Mouse (Mus musculus) embryonic facial prominence, embryonic 15.5 days (tissue): ENCODE data around the gene Vangl2. TPM values are rescaled to one million over a fixed set of nuclear protein-coding genes. Genes with fewer than 3 reads are reported as not detected.
"Not testable (repeated sequence)": the region's sequence is repeated elsewhere in the genome, so short reads cannot be mapped to it uniquely, and the experiment has no call there.

Source experiments
- ATAC-seq: fragments of 200-750 bp; cut with Nextera tagmentation; 2 replicates; pipeline ENCODE4 v1.8.0; 2017; ENCODE audit warnings: low read depth, moderate TSS enrichment; ENCODE audit not compliant: insufficient number of reproducible peaks, low FRiP score, low TSS enrichment
- H3K27ac ChIP-seq: fragments of 300-500 bp; sonication (generic); replicated peaks from 2 replicates; pipeline ENCODE4 v1.5.1; 2015; ENCODE audit warnings: mild to moderate bottlenecking, inconsistent platforms
- H3K27me3 ChIP-seq: fragments of 300-500 bp; sonication (generic); 2 replicates; pipeline ENCODE4 v1.6.1; 2015; ENCODE audit warnings: inconsistent platforms
- H3K36me3 ChIP-seq: fragments of 300-500 bp; sonication (generic); 2 replicates; pipeline ENCODE4 v1.6.1; 2015; ENCODE audit warnings: mild to moderate bottlenecking, inconsistent platforms
- H3K4me1 ChIP-seq: fragments of 300-500 bp; sonication (generic); 2 replicates; pipeline ENCODE4 v1.6.1; 2015; ENCODE audit warnings: inconsistent platforms
- H3K4me2 ChIP-seq: fragments of 300-500 bp; sonication (generic); replicated peaks from 2 replicates; pipeline ENCODE4 v1.6.1; 2015; ENCODE audit warnings: mild to moderate bottlenecking, inconsistent platforms
- H3K4me3 ChIP-seq: fragments of 300-500 bp; sonication (generic); replicated peaks from 2 replicates; pipeline ENCODE4 v1.5.1; 2015; ENCODE audit warnings: mild to moderate bottlenecking, inconsistent platforms
- H3K9ac ChIP-seq: fragments of 300-500 bp; sonication (generic); 2 replicates; pipeline ENCODE4 v1.6.1; 2015; ENCODE audit warnings: inconsistent platforms
- H3K9me3 ChIP-seq: fragments of 300-500 bp; sonication (generic); replicated peaks from 2 replicates; pipeline ENCODE4 v1.6.1; 2016; ENCODE audit warnings: inconsistent platforms
- WGBS: fragments of 180-500 bp; shearing (Covaris S2); methylation state at CpG from one replicate; pipeline ENCODE4 v1.1.7; 2015; 5-methylcytosine and 5-hydroxymethylcytosine counted together
- polyA plus RNA-seq: library from polyadenylated mRNA; unstranded; fragments of >200 nt; fragmentation: Nextera tagmentation; extraction: Ambion mirVana; gene quantifications from 2 replicates; pipeline ENCODE4 v1.2.1, GENCODE M21; 2015

The Vangl2 gene
- polyA plus RNA-seq, 1 experiment from 2014 or later, result 22.7 TPM

- 0 out of 2 replicates have a peak, but pooled peaks have one; percentile 19 for ATAC-seq
- no peaks in the 10 kb centered on the region for H3K9me3 ChIP-seq
- H3K9ac ChIP-seq, result no peak overlapping the region
- no peak overlapping the region for H3K27ac ChIP-seq
- H3K4me1 ChIP-seq, result no peaks in the 10 kb centered on the region
- 83% methylated on average over 13 of the region's 13 CpGs for WGBS
- no peaks in the 10 kb centered on the region for H3K36me3 ChIP-seq
- no peak overlapping the region for H3K4me3 ChIP-seq
- H3K27me3 ChIP-seq, result no peaks in the 10 kb centered on the region
- H3K4me2 ChIP-seq, result no peak overlapping the region
Observed at GRCm38 (mm10) chr1:171979969-171980730, 48.1 kb downstream of the Vangl2 start.

DNA sequence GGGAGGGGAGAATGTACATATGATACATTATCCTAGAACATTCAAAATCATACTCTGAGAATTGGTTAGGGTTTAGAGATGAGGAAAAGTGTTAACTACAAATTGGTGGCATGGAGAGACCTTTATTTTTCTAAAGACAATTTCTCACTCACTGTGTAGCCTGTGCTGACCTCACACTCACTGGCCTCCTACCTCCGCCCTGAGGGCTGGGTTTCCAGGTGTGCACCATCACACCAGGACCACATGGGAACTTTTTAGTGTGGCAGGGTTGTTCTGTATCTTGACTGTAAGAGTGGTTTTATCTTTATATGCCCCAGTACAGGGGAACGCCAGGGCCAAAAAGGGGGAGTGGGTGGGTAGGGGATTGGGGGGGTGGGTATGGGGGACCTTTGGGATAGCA lies 50.4 kb downstream of the Vangl2 start:
- no peak overlapping the region for H3K4me3 ChIP-seq
- H3K9ac ChIP-seq, result no peak overlapping the region
- H3K27me3 ChIP-seq, result no peaks in the 10 kb centered on the region
- no peaks in the 10 kb centered on the region for H3K36me3 ChIP-seq
- no peaks in the 10 kb centered on the region for H3K9me3 ChIP-seq
- no peaks in the 10 kb centered on the region for H3K4me1 ChIP-seq
- no peak overlapping the region for H3K4me2 ChIP-seq
- ATAC-seq, result no peak
- WGBS, result 70% methylated on average over 2 of the region's 2 CpGs
- H3K27ac ChIP-seq, result no peak overlapping the region

DNA sequence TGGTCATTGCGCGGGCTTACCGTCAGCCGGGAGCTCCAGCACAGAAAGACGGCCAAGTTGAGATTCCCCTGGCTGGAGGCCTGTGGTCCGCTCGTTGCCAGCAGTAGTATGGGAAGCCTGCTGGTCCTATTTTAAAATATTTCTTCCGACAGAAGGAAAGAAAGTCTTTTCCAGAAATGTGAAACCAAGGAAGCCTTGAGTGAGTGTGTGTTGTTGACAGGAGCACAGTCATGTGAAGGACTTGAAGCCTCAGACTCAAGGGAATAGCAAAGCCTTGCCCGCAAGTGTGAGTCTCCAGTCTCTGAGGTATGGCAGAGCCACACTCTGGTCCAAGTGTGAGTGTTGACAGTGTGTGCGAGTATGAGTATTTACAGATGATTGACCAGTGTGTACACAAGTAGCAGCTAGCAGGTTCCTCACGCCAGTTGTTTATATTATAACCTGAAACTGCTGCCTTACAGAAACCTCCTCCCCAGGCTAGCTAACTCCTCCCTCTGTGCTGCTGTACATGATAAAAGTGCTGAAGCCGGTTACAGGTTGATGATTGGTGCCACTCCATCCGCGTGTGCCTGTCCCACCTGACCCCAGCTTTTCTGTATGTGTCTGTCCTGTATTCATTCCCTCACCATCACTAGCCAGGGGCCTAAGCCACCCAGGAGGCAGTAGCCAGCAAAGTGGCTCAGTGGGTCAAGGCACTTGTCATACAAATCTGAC lies 51.3 kb downstream of the Vangl2 start:
- no peak overlapping the region for H3K9ac ChIP-seq
- H3K36me3 ChIP-seq, result no peaks in the 10 kb centered on the region
- H3K27me3 ChIP-seq, result no peaks in the 10 kb centered on the region
- no peaks in the 10 kb centered on the region for H3K4me1 ChIP-seq
- no peaks in the 10 kb centered on the region for H3K9me3 ChIP-seq
- H3K4me2 ChIP-seq, result no peak overlapping the region
- WGBS, result 91% methylated on average over 14 of the region's 14 CpGs
- ATAC-seq, result no peak
- H3K27ac ChIP-seq, result no peak overlapping the region
- no peak overlapping the region for H3K4me3 ChIP-seq

- Histone ChIP-seq H3K4me2 (no peak overlapping the region), H3K27ac (no peak overlapping the region), H3K9ac (no peak overlapping the region), H3K27me3 (no peaks in the 10 kb centered on the region), H3K4me3 (no peak overlapping the region), H3K9me3 (no peaks in the 10 kb centered on the region), H3K36me3 (no peaks in the 10 kb centered on the region), H3K4me1 (no peaks in the 10 kb centered on the region)
- ATAC-seq, result no peak
- 83% methylated on average over 4 of the region's 4 CpGs for WGBS
Observed at GRCm38 (mm10) chr1:171975831-171976230, 52.4 kb downstream of the Vangl2 start.

DNA sequence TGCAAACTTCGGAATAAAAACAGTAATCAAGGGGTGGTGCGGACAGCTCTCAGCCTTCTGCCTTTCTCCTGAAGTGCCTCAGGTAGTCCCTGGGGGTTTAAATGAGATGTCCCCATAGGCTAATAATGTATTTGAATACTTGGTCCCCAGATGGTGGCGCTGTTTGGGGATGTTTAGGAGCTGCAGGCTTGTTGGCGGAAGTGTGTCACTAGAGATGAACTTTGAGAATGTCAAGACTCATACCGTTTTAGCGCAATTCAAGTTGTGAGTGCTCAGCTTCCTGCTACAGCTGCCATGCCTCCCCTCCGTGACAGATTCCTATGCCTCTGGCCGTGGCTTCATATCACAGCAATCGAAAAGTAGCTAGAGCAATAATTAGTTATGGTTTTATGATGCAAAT lies 52.9 kb downstream of the Vangl2 start:
- ATAC-seq, result no peak
- H3K36me3 ChIP-seq, result no peaks in the 10 kb centered on the region
- H3K27me3 ChIP-seq, result no peaks in the 10 kb centered on the region
- WGBS, result 85% methylated on average over 9 of the region's 9 CpGs
- no peaks in the 10 kb centered on the region for H3K9me3 ChIP-seq
- no peaks in the 10 kb centered on the region for H3K4me1 ChIP-seq
- no peak overlapping the region for H3K4me3 ChIP-seq
- no peak overlapping the region for H3K9ac ChIP-seq
- H3K4me2 ChIP-seq, result no peak overlapping the region
- H3K27ac ChIP-seq, result no peak overlapping the region

DNA sequence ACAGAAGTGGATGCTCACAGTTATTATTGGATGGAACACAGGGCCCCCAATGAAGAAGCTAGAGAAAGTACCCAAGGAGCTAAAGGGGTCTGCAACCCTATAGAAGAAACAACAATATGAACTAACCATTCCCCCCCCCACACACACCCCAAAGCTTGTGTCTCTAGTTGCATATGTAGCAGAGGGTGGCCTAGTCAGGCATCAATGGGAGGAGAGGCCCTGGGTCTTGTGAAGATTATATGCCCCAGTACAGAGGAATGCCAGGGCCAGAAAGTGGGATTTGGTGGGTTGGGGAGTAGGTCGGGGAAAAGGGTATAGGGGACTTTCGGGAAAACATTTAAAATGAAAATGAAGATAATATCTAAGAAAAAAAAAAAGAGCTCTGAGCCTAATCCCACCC lies 53.9 kb downstream of the Vangl2 start:
- not testable (repeated sequence) for H3K4me2 ChIP-seq, H3K36me3 ChIP-seq, H3K4me1 ChIP-seq, H3K27me3 ChIP-seq, H3K9me3 ChIP-seq, H3K27ac ChIP-seq, H3K9ac ChIP-seq, H3K4me3 ChIP-seq, ATAC-seq
- WGBS, result 89% methylated on average over 2 of the region's 2 CpGs

DNA sequence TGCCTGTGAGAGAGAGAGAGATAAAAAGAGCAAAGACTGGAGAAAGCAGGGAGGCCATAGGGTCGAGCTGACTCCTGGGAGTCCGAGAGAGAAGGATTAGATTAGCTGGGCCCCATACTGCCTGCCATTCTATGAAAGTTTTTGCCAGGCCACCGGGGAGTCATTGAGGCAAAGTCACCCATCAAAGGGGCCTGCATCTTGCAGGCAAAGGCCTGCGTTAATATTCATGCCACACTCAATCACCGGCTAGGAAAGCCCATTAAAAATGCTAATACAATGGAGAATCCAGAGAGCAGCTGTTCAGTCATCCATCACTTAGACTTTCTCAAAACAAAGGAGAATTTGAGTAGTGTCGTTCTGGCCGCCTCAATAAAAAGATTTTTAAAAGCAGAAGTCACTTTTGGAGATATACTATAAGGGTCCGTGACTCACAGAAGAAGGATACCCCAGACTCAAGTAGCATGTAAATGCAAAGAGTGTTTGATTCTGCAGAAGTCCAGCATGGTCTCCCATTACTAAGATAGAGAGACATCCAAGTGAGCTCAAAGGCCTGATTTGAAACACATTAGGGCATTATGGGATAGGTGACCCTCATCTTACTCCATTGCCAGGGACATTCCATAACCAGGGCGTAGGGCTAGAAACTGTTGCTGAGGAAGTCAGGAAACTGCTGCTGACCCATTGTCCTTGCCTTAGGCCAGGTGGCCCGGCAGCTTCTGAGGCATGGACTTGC lies 57.2 kb downstream of the Vangl2 start:
- no peak for ATAC-seq
- Histone ChIP-seq H3K9me3 (no peaks in the 10 kb centered on the region), H3K4me1 (no peaks in the 10 kb centered on the region), H3K27ac (no peak overlapping the region), H3K36me3 (no peaks in the 10 kb centered on the region), H3K4me2 (no peak overlapping the region), H3K9ac (no peak overlapping the region), H3K4me3 (no peak overlapping the region), H3K27me3 (no peaks in the 10 kb centered on the region)
- WGBS, result 63% methylated on average over 10 of the region's 10 CpGs

- Histone ChIP-seq H3K4me1 (no peaks in the 10 kb centered on the region), H3K4me3 (no peak overlapping the region), H3K9me3 (no peaks in the 10 kb centered on the region), H3K27ac (no peak overlapping the region), H3K36me3 (no peaks in the 10 kb centered on the region), H3K27me3 (no peaks in the 10 kb centered on the region), H3K4me2 (no peak overlapping the region), H3K9ac (no peak overlapping the region)
- ATAC-seq, result no peak
- 85% methylated on average over 6 of the region's 6 CpGs for WGBS
Observed at GRCm38 (mm10) chr1:171969221-171969620, 59.0 kb downstream of the Vangl2 start.

DNA sequence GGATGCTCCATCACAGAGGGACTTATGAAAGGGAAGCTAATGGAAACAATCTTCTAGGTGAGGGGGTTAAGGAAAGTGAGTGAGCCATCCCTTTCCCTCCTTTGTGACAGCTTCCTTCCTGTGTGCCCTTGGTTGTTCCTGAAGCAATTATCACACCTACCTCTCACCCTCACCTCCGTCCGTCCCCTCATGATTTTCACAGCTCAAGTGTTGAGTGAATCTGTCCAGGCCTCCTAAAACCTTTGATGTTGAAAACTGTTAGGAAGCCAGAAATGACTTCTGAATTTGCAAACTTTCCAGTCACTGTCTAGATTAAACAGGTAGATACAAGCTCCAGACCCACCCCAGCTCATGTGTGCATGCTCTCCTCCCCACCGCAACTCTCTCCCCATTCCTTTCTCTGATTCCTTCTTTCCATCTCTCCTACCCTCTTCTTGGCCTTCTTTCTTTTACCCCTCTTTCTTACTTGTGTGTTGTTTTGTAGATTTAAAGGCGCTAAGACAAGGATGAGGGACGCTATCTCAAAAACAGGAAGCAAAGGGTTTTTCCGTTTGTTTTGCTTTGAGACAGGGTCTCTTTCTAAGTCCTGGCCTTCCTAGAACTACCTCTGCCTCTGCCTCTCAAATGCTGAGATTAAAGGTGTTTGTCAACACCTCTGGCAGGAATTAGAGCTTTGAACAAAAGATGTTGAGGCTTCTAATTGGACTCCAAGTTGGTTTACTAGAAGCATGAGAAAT lies 62.0 kb downstream of the Vangl2 start:
- Histone ChIP-seq H3K9me3 (no peaks in the 10 kb centered on the region), H3K27me3 (no peaks in the 10 kb centered on the region), H3K4me2 (no peak overlapping the region), H3K4me1 (no peaks in the 10 kb centered on the region), H3K4me3 (no peak overlapping the region), H3K9ac (no peak overlapping the region), H3K27ac (no peak overlapping the region), H3K36me3 (no peaks in the 10 kb centered on the region)
- no peak for ATAC-seq
- WGBS, result 76% methylated on average over 6 of the region's 6 CpGs

GRCm38 (mm10) chr1:171963613-171964012 lies 64.6 kb downstream of the Vangl2 start:
- no peak overlapping the region for H3K4me2 ChIP-seq
- H3K27me3 ChIP-seq, result no peaks in the 10 kb centered on the region
- H3K4me1 ChIP-seq, result no peaks in the 10 kb centered on the region
- ATAC-seq, result no peak
- H3K27ac ChIP-seq, result no peak overlapping the region
- no peak overlapping the region for H3K9ac ChIP-seq
- H3K36me3 ChIP-seq, result no peaks in the 10 kb centered on the region
- WGBS, result 69% methylated on average over 6 of the region's 6 CpGs
- no peaks in the 10 kb centered on the region for H3K9me3 ChIP-seq
- H3K4me3 ChIP-seq, result no peak overlapping the region

GRCm38 (mm10) chr1:171961704-171962103 lies 66.5 kb downstream of the Vangl2 start:
- Histone ChIP-seq H3K9me3 (no peaks in the 10 kb centered on the region), H3K4me3 (no peak overlapping the region), H3K4me1 (no peaks in the 10 kb centered on the region), H3K4me2 (no peak overlapping the region), H3K27me3 (no peaks in the 10 kb centered on the region), H3K36me3 (no peaks in the 10 kb centered on the region), H3K9ac (no peak overlapping the region), H3K27ac (no peak overlapping the region)
- ATAC-seq, result no peak
- WGBS, result 82% methylated on average over 6 of the region's 6 CpGs
